ENCODE assay signal across 9 mouse cellular contexts in genomic region chr7:98125473-98125872, GRCm38 (mm10). TPM values are rescaled to one million over a fixed set of nuclear protein-coding genes. Genes with fewer than 3 reads are reported as not detected.
DNase-seq lines count a peak whose midpoint lies in the region; ATAC-seq lines count a peak whose summit lies in the region.
"Had no signal": no experiment of that assay in that cellular context is flagged by ENCODE, and none has a peak within 500 bp of the region (broad histone marks: within the 10 kb centered on the region; RNA-seq: fewer than 3 reads in every experiment).

No protein-coding gene starts in this region.

- H3K4me2 ChIP-seq in midbrain, embryonic 13.5 days (replicated peaks), result no peak overlapping the region
- H3K4me2 ChIP-seq: liver, embryonic 15.5 days had no signal

- H3K36me3 ChIP-seq in midbrain, embryonic 13.5 days, result peaks cover 13% of the 10 kb centered on the region; the same call in 1 of the 2 replicates

- no peak for ATAC-seq in midbrain, embryonic 13.5 days

- H3K9ac ChIP-seq in midbrain, embryonic 13.5 days (replicated peaks), result no peak overlapping the region
- H3K9ac ChIP-seq: liver, embryonic 15.5 days had no signal

- no peak overlapping the region for H3K27ac ChIP-seq in midbrain, embryonic 13.5 days
- H3K27ac ChIP-seq: liver, embryonic 15.5 days had no signal

- peaks cover 2% of the 10 kb centered on the region; the same call in 1 of the 2 replicates for H3K4me1 ChIP-seq in midbrain, embryonic 13.5 days (replicated peaks)

- H3K9me3 ChIP-seq in midbrain, embryonic 13.5 days, result no peaks in the 10 kb centered on the region
- H3K9me3 ChIP-seq: liver, embryonic 15.5 days had no signal

- H3K27me3 ChIP-seq in midbrain, embryonic 13.5 days, result no peaks in the 10 kb centered on the region
- H3K27me3 ChIP-seq: liver, embryonic 15.5 days had no signal

- DNase-seq in adrenal gland, postnatal 14 days, result peak; percentile 80
- no peak for DNase-seq in adrenal gland, adult 2 months
- DNase-seq in right cerebral cortex, postnatal 14 days, result peak; percentile 64
- no peak for DNase-seq in right cerebral cortex, postnatal 25 days
- DNase-seq in kidney, postnatal 14 days, result peak; percentile 51
- peak; percentile 78 for DNase-seq in testis, postnatal 10 days (ENCODE audit: low spot score)
- DNase-seq in urinary bladder, adult 18-20 months (ENCODE audit: low spot score in 2 of 2), result no peak

- H3K4me3 ChIP-seq in midbrain, embryonic 13.5 days (replicated peaks), result no peak overlapping the region
- H3K4me3 ChIP-seq: liver, embryonic 15.5 days had no signal

- 40% methylated on average over 5 of the region's 5 CpGs for WGBS in midbrain, embryonic 13.5 days

RNA-seq across cellular contexts. Expression of gene Myo7a, which starts 6.1 kb away (rescaled TPM):
- total RNA-seq in adrenal gland, postnatal 14 days (2021), result 58.6 and 86.2 TPM in 2 replicates
- total RNA-seq in adrenal gland, adult 2 months (2021), result 100 to 1,000 TPM; 140 to 146 TPM
- 136 and 180 TPM in 2 replicates for polyA plus RNA-seq in adrenal gland, adult 2 months (2012; rRNA removed)
- 17.8 and 19.0 TPM in 2 replicates for polyA plus RNA-seq in midbrain, embryonic 13.5 days (2015; fragmentation: Nextera tagmentation; extraction: Ambion mirVana)

RNA-seq across cellular contexts. Expression of gene Omp, which starts 19.8 kb away (rescaled TPM):
- 2.1 and 2.4 TPM in 2 replicates for total RNA-seq in adrenal gland, postnatal 14 days (2021)
- 1 to 10 TPM in 1 of 2 experiments, under 1 TPM in 1; 0.17 to 5.7 TPM for total RNA-seq in adrenal gland, adult 2 months (2021)
- polyA plus RNA-seq in adrenal gland, adult 2 months (2012; rRNA removed), result 3.3 and 10.3 TPM in 2 replicates
- 0.21 and 0.28 TPM in 2 replicates for polyA plus RNA-seq in midbrain, embryonic 13.5 days (2015; fragmentation: Nextera tagmentation; extraction: Ambion mirVana)

RNA-seq across cellular contexts. Expression of gene Capn5, which starts 52.6 kb away (rescaled TPM):
- 6.2 and 9.8 TPM in 2 replicates for total RNA-seq in adrenal gland, postnatal 14 days (2021)
- total RNA-seq in adrenal gland, adult 2 months (2021), result 1 to 10 TPM; 4.1 to 6.1 TPM
- 8.4 and 11.2 TPM in 2 replicates for polyA plus RNA-seq in adrenal gland, adult 2 months (2012; rRNA removed)
- 10.1 and 10.8 TPM in 2 replicates for polyA plus RNA-seq in midbrain, embryonic 13.5 days (2015; fragmentation: Nextera tagmentation; extraction: Ambion mirVana)

Comparison
In these comparisons a context has a peak if more than half of its experiments do, and no peak if none do; other contexts are left out.
1. DNase-seq: peak in adrenal gland, postnatal 14 days (single experiment), right cerebral cortex, postnatal 14 days (single experiment), kidney, postnatal 14 days (single experiment) and testis, postnatal 10 days (single experiment); none in adrenal gland, adult 2 months (single experiment), right cerebral cortex, postnatal 25 days (single experiment) and urinary bladder, adult 18-20 months (0 of 2).